Mouse (Mus musculus) CD4-positive naive resting alpha-beta T cell, adult 57 days (primary cell): Measurements from ENCODE around the gene Fam219b. TPM values are rescaled to one million over a fixed set of nuclear protein-coding genes. Genes with fewer than 3 reads are reported as not detected.

Source experiments
- total RNA-seq: library from RNA; stranded (reverse); gene quantifications from one replicate; pipeline ENCODE4 v1.2.4, GENCODE M21; 2023

The Fam219b gene
- 16.4 TPM for total RNA-seq

GRCm38 (mm10) chr9:57537044-57537727 is at the start of gene Fam219b:
Gene Fam219b (plus strand): TSS chr9:57537528.

GRCm38 (mm10) chr9:57503622-57504380 is 33.5 kb upstream of the Fam219b start, which contains the start of gene Rpp25:
Gene Rpp25 (plus strand): TSS chr9:57504026.

DNA sequence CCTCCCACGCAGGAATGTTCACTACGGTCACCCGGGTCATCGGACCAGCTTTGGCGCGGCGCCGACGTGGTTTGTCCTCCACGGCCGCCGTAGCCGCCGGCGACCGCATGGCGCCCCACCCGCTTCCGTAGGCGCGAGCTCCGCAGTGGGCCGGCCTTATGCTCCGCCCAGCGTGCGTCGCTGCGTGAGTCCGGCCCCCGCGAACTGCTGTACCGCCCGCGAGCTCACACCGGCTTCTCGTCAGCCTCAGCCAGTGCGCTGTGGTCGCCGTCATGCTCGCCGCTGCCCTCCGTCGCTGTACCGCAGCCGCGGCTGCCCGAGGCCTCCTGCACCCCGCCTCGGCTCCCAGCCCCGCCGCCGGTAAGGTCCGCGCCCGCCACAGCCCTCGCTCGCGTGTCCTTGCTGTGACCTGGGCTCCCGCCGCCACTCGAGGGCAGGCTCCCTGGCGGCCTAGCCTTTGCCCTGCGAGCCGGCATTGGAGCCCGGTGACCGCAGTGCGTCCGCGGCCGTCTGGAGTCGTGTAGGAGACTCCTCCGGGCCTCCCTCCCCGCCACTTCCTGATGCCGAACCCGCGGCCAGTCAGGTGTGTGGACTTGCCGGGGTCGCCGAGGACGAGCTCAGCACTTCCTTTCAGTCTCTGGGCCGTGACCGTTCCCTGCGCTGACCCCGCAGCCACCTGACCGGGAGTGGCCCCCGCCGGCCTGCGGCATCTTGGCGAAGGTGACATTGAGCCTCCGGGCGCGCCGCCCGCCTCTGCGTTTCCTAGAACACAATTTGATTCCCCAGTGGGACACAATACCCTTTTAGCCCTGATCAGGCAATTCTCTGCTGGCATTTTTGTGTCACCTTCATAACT is 16.0 kb upstream of the Fam219b start, which contains the start of gene Cox5a:
Gene Cox5a, plus strand, starts transcription at position 219 of the 856 bp plus-strand sequence.

GRCm38 (mm10) chr9:57552139-57552887 is 15.0 kb downstream of the Fam219b start, which contains the start of gene Mpi:
Gene Mpi (minus strand): TSS chr9:57552763.

GRCm38 (mm10) chr9:57560861-57561710 is 23.8 kb downstream of the Fam219b start, which contains the start of gene Scamp2:
Gene Scamp2 (plus strand): TSS chr9:57560943.

DNA sequence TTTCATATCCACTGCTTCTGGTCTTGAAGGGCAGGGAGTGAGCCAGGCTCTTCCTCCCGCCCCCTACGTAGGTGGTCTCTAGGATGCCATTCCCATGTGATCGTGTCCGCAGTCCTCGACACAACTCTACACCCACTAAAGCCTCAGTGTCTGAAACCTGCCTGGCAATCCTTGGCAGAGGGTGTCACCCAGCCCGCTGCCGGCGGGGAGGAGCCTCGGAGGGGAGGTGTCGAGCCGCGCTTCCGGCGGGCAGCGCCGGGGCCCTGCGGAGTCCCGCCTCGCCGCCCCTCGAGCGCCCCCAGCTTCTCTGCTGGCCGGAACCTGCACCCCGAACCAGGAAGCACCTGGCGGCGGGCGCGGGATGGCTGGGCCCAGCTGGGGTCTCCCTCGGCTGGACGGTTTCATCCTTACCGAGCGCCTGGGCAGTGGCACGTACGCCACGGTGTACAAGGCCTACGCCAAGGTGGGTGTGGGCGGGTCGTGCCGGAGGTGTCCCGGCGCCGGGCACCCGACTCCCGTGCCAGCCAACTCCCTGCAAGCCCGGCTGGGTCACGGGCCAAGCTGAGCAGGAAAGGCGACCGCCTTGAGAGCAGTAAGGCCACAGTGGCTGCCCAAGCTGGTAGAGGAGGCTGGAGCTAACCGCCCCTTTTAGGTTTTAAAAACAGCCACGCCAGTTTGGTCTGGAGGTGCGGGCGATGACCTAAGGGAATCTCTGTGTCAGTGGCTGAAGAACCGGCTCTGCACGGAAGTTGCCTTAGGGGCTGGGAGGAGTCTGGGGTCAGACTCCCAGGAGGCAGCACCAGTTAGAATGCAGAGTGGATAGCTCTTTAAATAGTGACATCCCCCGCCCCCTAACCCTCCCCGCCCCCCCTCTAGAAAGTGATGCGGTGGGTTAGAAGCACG is 52.1 kb downstream of the Fam219b start, which contains the start of gene Ulk3:
Gene Ulk3, plus strand, starts transcription at position 229 of the 903 bp plus-strand sequence.

Other genes with a start within 250 kb of the Fam219b start
- 69.4 TPM for gene Ppcdc, start 97.4 kb upstream of the Fam219b start, total RNA-seq
- gene Scamp5, start 69.5 kb upstream of the Fam219b start, total RNA-seq = 0.24 TPM
- gene Rpp25, start 33.5 kb upstream of the Fam219b start, total RNA-seq = not detected
- gene Cox5a, start 16.3 kb upstream of the Fam219b start, total RNA-seq = 87.1 TPM
- 11.8 TPM for gene Mpi, start 15.2 kb downstream of the Fam219b start, total RNA-seq
- 66.6 TPM for gene Scamp2, start 23.4 kb downstream of the Fam219b start, total RNA-seq
- gene Ulk3, start 51.9 kb downstream of the Fam219b start, total RNA-seq = 72.4 TPM
- not detected for gene Cplx3, start 68.8 kb downstream of the Fam219b start, total RNA-seq
- 1.3 TPM for gene Lman1l, start 83.2 kb downstream of the Fam219b start, total RNA-seq
- 333 TPM for gene Csk, start 116.1 kb downstream of the Fam219b start, total RNA-seq
- gene Cyp1a2, start 146.2 kb downstream of the Fam219b start, total RNA-seq = not detected
- gene Cyp1a1, start 150.4 kb downstream of the Fam219b start, total RNA-seq = not detected
- gene Edc3, start 171.0 kb downstream of the Fam219b start, total RNA-seq = 22.1 TPM
- 215 TPM for gene Clk3, start 228.3 kb downstream of the Fam219b start, total RNA-seq